Mouse (Mus musculus) embryo, embryonic 11.5 days (tissue): Measurements from ENCODE around the gene St3gal4.
A peak's percentile ranks its signal among the peaks of the same experiment; 100 is the strongest.

Experiments used
- DNase-seq: peaks from one replicate; pipeline ENCODE4 v3.0.0-alpha.2; 2012; ENCODE audit warnings: low read depth, low spot score

Gene St3gal4

GRCm38 (mm10) chr9:35049891-35050527, 69.1 kb downstream of the St3gal4 start:
- DNase-seq = no peak

- DNase-seq = no peak
Measured at GRCm38 (mm10) chr9:35048449-35048848, 70.6 kb downstream of the St3gal4 start.

GRCm38 (mm10) chr9:35045756-35046155, 73.3 kb downstream of the St3gal4 start:
- DNase-seq = no peak

GRCm38 (mm10) chr9:35045031-35045531, 74.0 kb downstream of the St3gal4 start:
- no peak for DNase-seq

GRCm38 (mm10) chr9:35044458-35044857, 74.6 kb downstream of the St3gal4 start:
- DNase-seq = peak; percentile 34

- DNase-seq = no peak
Measured at GRCm38 (mm10) chr9:35043619-35044018, 75.4 kb downstream of the St3gal4 start.

- no peak for DNase-seq
Measured at GRCm38 (mm10) chr9:35041493-35041892, 77.6 kb downstream of the St3gal4 start.

- no peak for DNase-seq
Measured at GRCm38 (mm10) chr9:35039846-35040245, 79.2 kb downstream of the St3gal4 start.

GRCm38 (mm10) chr9:35038922-35039586, 80.0 kb downstream of the St3gal4 start:
- no peak for DNase-seq

GRCm38 (mm10) chr9:35035074-35035473, 84.0 kb downstream of the St3gal4 start:
- no peak for DNase-seq

GRCm38 (mm10) chr9:35032457-35032856, 86.6 kb downstream of the St3gal4 start:
- no peak for DNase-seq

- DNase-seq = no peak
Measured at GRCm38 (mm10) chr9:35030823-35031222, 88.2 kb downstream of the St3gal4 start.

GRCm38 (mm10) chr9:35027382-35027997, 91.6 kb downstream of the St3gal4 start:
- no peak for DNase-seq

- DNase-seq = no peak
Measured at GRCm38 (mm10) chr9:35026897-35027311, 92.2 kb downstream of the St3gal4 start.

- no peak for DNase-seq
Measured at GRCm38 (mm10) chr9:35026311-35026710, 92.8 kb downstream of the St3gal4 start.

- DNase-seq = no peak
Measured at GRCm38 (mm10) chr9:35024591-35025496, 94.2 kb downstream of the St3gal4 start.

GRCm38 (mm10) chr9:35021744-35022143, 97.3 kb downstream of the St3gal4 start:
- no peak for DNase-seq

- no peak for DNase-seq
Measured at GRCm38 (mm10) chr9:35020015-35020653, 98.9 kb downstream of the St3gal4 start.

- peak; percentile 49 for DNase-seq
Measured at GRCm38 (mm10) chr9:35019372-35019771, 99.7 kb downstream of the St3gal4 start.

- no peak for DNase-seq
Measured at GRCm38 (mm10) chr9:35018056-35018455, 101.0 kb downstream of the St3gal4 start.

- DNase-seq = no peak
Measured at GRCm38 (mm10) chr9:35017563-35017962, 101.5 kb downstream of the St3gal4 start.
